Mouse (Mus musculus): Measurements from ENCODE around the gene St7.

DNA sequence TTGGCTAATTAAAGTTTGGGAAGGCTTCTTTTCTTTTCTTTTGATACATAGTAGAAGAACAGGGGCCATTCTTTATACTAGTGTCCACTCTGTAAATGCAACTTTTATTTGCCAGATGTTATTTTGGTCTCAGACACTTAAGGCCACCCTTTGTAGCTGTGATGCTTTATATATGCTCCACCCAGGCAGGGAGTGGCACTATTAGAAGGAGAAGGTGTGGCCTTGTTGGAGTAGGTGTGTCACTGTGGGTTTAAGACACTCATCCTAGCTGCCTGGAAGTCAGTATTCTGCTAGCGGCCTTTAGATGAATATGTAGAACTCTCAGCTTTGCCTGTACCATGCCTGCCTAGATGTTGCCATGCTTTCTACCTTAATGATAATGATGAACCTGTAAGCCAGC, 137.2 kb downstream of the St7 start:
- TF ChIP-seq CTCF (conservative IDR thresholded peaks at IDR 0.05; ENCODE audit: low read length) (no peak), POU5F1 (IDR thresholded peaks at IDR 0.05; ENCODE audit: borderline replicate concordance, low read length) (no peak), NANOG (IDR thresholded peaks at IDR 0.05; ENCODE audit: borderline replicate concordance, low read length) (no peak)

Measured in E14TG2a.4 (cell line).